Mouse (Mus musculus): Measurements from ENCODE around the gene Trim13.
"Not testable (repeated sequence)": the region's sequence is repeated elsewhere in the genome, so short reads cannot be mapped to it uniquely, and the experiment has no call there.

Trim13 gene

DNA sequence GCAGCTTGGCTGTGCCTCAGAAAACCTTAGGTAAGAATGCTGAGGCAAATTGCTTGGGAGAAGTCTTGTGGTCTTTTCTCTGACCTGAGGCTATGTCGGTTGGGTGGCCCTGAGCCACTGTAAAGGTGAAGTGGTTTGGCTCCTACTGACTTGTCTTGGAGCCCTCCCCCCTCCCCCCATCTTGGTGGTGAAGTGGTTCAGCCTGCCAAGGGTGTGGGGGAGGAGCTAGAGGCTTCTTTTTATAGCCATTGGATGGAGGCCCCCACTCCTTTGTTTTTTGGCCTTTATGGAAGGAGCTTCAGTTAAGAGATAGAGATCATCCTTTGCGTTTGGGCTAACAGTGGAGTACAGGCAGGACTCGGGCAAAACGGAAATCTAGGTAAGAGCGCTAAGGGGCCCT, at the start of gene Trim13:
Gene Trim13, plus strand, starts transcription at position 280 of the 400 bp plus-strand sequence.
- DNase-seq: no peak

DNA sequence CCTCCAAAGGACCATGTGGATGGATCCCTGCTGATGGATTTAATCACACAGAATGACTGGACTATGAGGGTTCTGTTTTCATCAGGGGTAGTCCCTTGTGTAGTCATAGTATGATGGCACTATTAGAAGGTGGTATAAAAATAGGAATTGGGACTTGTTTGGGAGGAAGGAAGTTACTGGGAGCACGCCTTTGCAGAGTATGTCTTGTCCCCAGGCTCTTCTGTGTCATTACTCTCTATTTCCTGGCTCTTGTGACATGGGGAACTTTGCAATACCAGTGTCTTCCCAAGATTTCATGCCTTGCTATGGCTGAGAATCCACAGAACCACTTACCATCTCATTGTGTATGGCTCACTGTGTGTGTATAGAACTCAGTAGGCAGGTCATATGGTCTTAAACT, 49.4 kb upstream of the Trim13 start:
- no peak for DNase-seq

- no peak for DNase-seq
These were observed 42.1 kb upstream of the Trim13 start for GRCm38 (mm10) chr14:61555931-61556288.

GRCm38 (mm10) chr14:61556289-61557147, 41.5 kb upstream of the Trim13 start, which contains the start of gene Spryd7:
Gene Spryd7, minus strand, starts transcription at chr14:61556886.
- DNase-seq: peak; percentile 98 to 99

DNA sequence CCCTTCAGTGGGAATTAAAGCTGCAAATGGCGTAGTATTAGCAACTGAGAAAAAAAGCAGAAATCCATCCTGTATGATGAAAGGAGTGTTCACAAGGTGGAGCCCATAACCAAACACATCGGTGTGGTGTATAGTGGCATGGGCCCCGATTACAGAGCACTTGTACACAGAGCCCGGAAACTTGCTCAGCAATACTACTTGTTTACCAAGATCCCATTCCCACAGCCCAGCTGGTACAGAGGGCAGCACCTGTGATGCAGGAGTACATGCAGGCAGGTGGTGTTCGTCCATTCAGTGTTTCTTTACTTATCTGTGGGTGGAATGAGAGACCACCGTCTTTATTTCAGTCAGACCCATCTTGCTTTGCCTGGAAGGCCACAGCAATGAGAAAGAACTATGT, 39.1 kb upstream of the Trim13 start:
- no peak for DNase-seq

- DNase-seq: peak; percentile 24 to 68
These were observed 38.2 kb upstream of the Trim13 start for GRCm38 (mm10) chr14:61559856-61560255.

DNA sequence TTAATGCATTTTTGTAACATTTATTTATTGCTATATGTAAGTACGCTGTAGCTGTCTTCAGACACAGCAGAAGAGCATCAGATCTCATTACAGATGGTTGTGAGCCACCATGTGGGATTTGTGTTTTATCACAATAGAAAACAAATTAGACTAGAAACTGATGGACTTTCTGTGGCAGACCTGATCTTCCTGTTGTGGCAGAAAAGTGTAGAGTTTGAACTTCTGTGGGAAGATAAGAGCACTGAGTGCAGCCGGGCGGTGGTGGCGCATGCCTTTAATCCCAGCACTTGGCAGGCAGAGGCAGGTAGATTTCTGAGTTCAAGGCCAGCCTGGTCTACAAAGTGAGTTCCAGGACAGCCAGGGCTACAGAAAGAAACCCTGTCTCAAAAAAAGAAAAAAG, 31.8 kb upstream of the Trim13 start:
- not testable (repeated sequence) for DNase-seq

GRCm38 (mm10) chr14:61569344-61569743, 28.7 kb upstream of the Trim13 start:
- peak; percentile 12 to 39 for DNase-seq

DNA sequence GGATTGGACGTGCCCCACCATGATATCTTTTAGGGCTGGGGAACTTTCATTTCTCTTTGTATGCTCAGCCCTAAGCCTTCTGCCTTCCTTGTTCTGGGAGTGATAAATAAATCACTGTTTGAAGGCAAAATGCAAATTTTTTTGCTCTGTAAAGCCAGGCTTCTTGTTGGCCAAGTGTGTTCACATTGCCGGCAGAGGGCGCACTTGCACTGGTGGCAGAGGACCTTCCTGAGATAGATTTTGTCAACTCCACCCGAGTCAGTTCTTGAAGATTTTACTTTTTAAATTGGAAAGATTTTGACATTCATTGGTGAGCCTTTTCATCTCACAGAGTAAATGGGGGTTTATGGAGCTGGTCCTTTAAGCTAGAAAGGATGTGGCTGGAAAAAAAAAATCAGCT, 26.7 kb upstream of the Trim13 start:
- DNase-seq: peak; percentile 92 to 95

GRCm38 (mm10) chr14:61572131-61572530, 25.9 kb upstream of the Trim13 start:
- DNase-seq: peak; percentile 23 to 51

GRCm38 (mm10) chr14:61575066-61575465, 23.0 kb upstream of the Trim13 start:
- no peak for DNase-seq

GRCm38 (mm10) chr14:61575941-61576340, 22.1 kb upstream of the Trim13 start:
- DNase-seq: no peak

GRCm38 (mm10) chr14:61589288-61590065, 8.6 kb upstream of the Trim13 start:
- DNase-seq: no peak

DNA sequence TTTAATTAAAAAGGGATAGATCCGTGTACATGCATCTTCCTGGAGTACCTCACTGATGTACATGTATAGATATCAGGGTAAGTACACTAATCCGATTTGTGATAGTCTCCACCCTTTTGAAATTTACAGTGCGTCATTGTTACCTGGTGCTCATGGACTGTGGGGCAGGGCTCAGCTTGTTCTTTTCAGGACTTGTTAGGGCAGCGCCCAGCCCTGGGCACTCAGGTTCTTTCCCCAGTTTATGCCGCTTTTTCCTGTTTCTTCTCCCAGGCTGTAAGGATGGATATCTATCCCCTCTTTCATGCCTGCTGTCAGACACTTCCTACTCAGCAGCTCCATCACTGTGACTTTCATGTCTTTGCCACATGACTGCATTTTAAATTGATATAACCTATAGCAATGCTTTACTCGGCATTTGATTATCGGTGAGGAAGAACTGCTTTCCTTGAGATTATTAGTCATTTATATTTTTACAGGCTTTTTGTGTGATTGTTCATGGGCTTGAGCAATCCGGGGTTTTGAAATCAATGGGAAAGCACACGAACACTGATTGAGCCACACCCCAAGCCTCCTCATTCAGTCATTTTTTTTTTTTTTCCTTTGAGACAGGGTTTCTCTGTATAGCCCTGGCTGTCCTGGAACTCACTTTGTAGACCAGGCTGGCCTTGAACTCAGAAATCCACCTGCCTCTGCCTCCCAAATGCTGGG, 1.2 kb upstream of the Trim13 start:
- no peak for DNase-seq

- peak; percentile 93 to 95 for DNase-seq
These were observed 1.2 kb downstream of the Trim13 start for GRCm38 (mm10) chr14:61599057-61599806.

- DNase-seq: no peak
These were observed 3.3 kb downstream of the Trim13 start for GRCm38 (mm10) chr14:61601348-61601747.

GRCm38 (mm10) chr14:61603069-61603755, 5.2 kb downstream of the Trim13 start:
- no peak for DNase-seq

DNA sequence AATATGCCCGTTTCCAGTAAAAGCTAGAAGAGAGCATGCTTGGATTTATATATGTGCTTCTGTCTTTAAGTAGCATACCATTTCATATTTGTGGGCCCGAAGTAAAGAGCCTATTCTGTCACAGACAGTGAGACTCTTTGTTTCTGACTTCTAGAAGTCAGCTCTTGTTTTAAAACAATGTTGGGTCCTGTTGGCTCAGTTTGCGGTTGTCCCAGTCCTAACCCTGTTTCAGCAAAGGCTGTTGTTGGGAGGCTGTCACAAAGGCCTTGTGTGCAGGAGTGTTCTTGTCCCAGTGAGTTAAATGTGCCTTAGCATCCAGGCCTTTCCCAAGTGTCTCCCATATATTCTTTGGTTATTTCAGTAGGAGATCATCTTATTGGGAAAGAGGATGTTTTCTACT, 6.0 kb downstream of the Trim13 start:
- no peak for DNase-seq

DNA sequence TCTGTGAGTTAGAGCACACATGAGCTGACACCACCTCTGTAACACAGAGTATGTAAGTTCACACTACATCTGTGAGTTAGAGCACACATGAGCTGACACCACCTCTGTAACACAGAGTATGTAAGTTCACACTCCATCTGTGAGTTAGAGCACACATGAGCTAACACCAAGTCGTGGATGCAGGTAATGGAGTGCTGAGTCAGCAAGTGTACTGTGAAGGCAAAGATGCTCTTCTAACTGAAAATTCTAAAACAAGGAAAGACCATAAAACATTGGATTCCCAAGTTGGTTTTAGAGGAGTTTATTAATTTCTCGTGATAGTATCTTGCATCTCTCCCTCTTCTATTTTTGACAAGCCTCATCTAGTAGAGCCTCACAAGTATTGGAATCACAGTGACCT, 8.0 kb downstream of the Trim13 start:
- DNase-seq: not testable (repeated sequence)

GRCm38 (mm10) chr14:61607157-61607556, 9.1 kb downstream of the Trim13 start, which contains the start of gene Kcnrg:
Gene Kcnrg, plus strand, starts transcription at chr14:61607457.
- no peak for DNase-seq

DNA sequence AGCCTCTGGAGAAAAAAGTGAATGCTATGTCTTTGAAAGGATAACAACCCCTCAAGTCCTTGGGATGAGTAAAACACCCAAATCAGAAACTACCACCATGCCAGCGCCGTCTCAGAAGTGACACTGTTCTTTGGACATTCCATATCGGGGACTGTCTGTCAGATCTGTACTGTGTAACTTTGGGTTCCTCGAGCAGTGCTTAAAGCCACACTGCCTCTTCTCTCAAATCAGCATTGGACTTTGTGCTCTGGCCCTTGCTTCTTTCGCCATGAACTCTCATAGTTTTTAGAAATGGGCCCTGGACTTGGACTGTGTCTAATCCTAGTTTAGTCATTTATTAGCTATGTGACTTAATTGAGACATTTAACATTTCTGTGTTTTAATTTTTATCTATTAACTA, 13.7 kb downstream of the Trim13 start:
- peak; percentile 62 to 77 for DNase-seq

- no peak for DNase-seq
These were observed 15.3 kb downstream of the Trim13 start for GRCm38 (mm10) chr14:61613319-61613718.
